Mouse (Mus musculus): ENCODE data around the gene Sorl1.

DNA sequence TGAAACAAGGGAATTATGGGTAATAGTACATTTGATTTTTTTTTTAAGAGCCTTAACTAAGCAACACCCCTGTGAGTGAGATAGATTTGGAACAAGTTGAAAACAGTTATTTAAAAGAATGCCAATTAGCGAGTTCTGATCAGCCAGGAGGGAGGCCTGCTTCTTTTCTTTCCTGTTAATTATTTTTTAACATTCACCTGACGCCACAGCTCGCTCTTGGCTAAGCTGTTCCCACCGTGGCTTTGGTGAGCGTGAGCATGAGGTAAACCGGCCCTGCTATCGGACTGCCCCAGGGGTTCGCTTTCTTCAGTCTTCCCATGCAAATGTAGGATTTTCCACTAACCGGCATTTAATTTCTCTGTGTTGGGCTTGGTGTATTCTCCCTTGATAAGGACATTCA, 128.8 kb downstream of the Sorl1 start:
- TF ChIP-seq TCF12 (IDR thresholded peaks at IDR 0.05; ENCODE audit: insufficient read depth, poor library complexity, severe bottlenecking) (no peak), E2F4 (IDR thresholded peaks at IDR 0.05; ENCODE audit: insufficient read depth) (no peak), POLR2A (IDR thresholded peaks at IDR 0.05; ENCODE audit: insufficient read length, low read depth) (no peak), USF1 (IDR thresholded peaks at IDR 0.05; ENCODE audit: low read depth) (no peak), CEBPB (IDR thresholded peaks at IDR 0.05; ENCODE audit: insufficient read depth, poor library complexity, severe bottlenecking) (no peak), MAX (IDR thresholded peaks at IDR 0.05; ENCODE audit: low read depth) (no peak), REST (IDR thresholded peaks at IDR 0.05; ENCODE audit: insufficient read depth, insufficient read length) (no peak), POLR2AphosphoS2 (IDR thresholded peaks at IDR 0.05; ENCODE audit: insufficient read length, low read depth) (no peak)

Data from myocyte (in vitro differentiated cells).